Mouse (Mus musculus) yolk sac, embryonic 10.5 days (tissue): Measurements from ENCODE around the gene Gm28035.

Experiments
- DNase-seq: peaks from one replicate; pipeline ENCODE4 v3.0.0-alpha.2; 2017; ENCODE audit warnings: low spot score

Gene Gm28035

DNA sequence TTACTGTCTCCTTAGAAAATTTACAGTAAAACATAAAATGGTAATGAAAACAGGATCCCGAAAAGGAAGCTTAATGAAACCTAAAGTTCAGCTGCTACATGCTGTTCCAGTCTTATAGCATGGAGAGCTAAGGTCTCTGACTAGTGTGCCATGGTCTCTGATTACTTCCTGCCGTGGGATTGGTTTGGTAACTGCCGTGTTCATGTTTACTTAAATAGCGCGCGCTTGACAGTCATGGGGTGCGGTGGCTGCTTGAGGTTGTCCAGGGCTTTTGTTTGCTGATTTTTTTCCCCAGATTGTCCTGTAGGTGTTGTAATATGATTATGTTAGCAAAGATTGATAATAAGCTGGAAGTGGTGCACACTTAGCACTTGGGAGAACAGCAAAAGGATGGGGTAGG, 65.7 kb downstream of the Gm28035 start:
- no peak for DNase-seq

DNA sequence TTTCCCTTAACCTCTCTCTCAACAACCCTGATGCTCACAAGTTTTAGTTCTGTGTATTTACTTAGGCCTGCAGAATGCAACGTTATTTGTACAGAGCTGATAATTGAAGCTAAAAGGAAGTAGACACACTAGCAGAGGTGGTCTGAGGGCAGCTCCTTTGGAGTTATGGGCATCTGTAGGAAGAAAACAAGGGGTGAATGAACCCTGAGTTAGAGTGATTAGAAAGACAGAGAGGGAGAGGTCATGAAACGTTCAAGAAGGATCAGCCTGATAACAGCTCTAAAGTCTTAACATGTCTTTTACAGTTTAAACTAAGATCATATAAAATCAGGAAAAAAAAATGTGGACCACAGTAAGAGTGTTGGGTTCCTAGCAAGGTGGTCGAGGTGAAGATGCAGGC, 69.0 kb downstream of the Gm28035 start:
- DNase-seq, result no peak

DNA sequence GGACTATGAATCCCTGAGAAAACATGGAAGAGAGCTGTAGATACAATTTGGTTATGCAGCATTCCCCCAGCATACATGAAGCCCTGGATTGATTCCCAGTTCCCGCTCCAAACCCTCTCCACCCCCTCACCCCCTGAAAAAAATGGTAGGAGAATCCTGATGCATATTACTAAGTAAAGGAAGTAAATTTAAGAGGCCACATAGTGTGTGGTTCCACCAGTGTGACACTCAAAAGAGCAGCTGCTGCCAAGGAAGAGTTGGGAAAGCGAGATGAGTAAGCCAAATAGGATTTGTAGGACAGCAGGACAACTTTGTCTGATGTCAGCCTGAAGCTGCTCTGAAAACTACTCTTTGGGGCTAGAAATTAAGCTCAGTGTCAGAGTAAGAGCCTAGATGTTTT, 71.1 kb downstream of the Gm28035 start:
- DNase-seq, result no peak

- no peak for DNase-seq
Measured at GRCm38 (mm10) chr2:30316136-30316535, 75.8 kb downstream of the Gm28035 start.

DNA sequence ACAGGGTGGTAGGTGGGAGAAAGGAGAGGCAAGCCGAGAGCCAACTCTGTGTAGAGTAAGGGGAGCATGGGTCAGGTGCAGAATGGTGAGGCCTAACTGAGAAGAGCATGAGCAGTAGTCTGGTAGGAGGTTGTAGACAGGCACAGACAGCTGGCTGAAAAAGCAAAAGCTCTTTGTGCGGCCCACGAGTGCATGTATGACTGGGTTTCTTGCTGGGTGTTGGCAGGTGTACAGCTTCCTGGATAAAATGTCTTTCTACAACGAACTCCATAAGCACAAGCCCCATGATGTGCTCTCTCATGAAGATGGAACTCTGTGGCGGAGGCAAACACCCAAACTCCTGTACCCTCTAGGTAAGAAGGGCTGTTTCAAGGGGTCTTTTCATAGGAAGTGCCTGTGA, 76.6 kb downstream of the Gm28035 start:
- no peak for DNase-seq

- DNase-seq, result peak; percentile 21
Measured at GRCm38 (mm10) chr2:30319260-30319659, 78.9 kb downstream of the Gm28035 start.

- DNase-seq, result no peak
Measured at GRCm38 (mm10) chr2:30323111-30323510, 82.7 kb downstream of the Gm28035 start.

GRCm38 (mm10) chr2:30325296-30325695, 84.9 kb downstream of the Gm28035 start:
- no peak for DNase-seq

DNA sequence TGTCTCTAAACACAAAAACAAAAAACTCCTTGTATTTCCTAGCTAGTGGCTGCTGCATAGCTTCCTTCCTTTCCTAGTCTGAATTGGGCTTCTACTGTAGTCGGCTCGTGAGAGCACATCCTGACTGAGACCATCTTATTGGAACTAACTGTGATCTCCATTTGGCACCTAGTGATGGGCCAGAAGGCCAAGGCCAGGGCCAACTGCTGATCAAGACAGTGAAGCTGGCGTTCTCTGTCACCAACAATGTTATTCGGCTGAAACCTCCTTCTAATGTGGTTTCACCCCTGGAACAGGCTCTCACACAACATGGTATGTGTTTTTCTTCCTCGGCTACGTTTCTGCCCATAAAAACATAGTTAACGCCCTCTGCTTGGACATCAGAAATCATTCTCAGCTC, 86.9 kb downstream of the Gm28035 start:
- DNase-seq, result no peak

DNA sequence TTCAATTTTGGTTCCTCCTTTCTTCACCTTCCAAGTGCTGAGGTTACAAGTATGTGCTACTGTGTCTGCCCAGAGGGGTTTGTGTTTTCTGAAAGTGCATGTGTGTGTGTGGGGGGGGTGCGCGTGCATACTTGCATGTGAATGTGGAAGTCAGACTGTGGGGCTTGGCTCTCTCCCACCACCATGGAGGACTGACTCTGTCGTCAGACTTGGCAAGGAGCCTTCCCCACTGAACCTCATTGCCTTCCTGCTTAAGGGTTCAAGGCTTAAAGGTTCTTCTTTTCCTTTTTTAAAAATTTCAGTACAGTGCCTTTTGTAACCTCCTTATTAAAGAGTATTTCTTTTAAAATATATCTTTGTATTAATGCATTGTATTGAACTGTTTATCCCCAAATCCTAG, 88.4 kb downstream of the Gm28035 start:
- DNase-seq, result no peak
